Mouse (Mus musculus) cerebellum, adult 11 months (tissue): ENCODE results near the gene Ppp1r15b.

Source experiments
- DNase-seq: peaks from one replicate; pipeline ENCODE4 v3.0.0; 2022

The Ppp1r15b gene

GRCm38 (mm10) chr1:133124137-133124536 lies 6.8 kb upstream of the Ppp1r15b start:
- DNase-seq = no peak

- DNase-seq = no peak
Observed at GRCm38 (mm10) chr1:133125640-133126364, 5.1 kb upstream of the Ppp1r15b start.

- no peak for DNase-seq
Observed at GRCm38 (mm10) chr1:133126365-133126740, 4.6 kb upstream of the Ppp1r15b start.

- no peak for DNase-seq
Observed at GRCm38 (mm10) chr1:133127328-133127727, 3.6 kb upstream of the Ppp1r15b start.

- DNase-seq = no peak
Observed at GRCm38 (mm10) chr1:133129471-133130221, 1.3 kb upstream of the Ppp1r15b start.

- DNase-seq = no peak
Observed at GRCm38 (mm10) chr1:133131561-133131905, 590 bp downstream of the Ppp1r15b start.

- no peak for DNase-seq
Observed at GRCm38 (mm10) chr1:133131936-133132335, 993 bp downstream of the Ppp1r15b start.

GRCm38 (mm10) chr1:133132388-133133326 lies 1.7 kb downstream of the Ppp1r15b start:
- DNase-seq = no peak

- no peak for DNase-seq
Observed at GRCm38 (mm10) chr1:133133425-133133824, 2.5 kb downstream of the Ppp1r15b start.

- no peak for DNase-seq
Observed at GRCm38 (mm10) chr1:133134071-133134470, 3.1 kb downstream of the Ppp1r15b start.

- no peak for DNase-seq
Observed at GRCm38 (mm10) chr1:133134881-133135280, 3.9 kb downstream of the Ppp1r15b start.

- no peak for DNase-seq
Observed at GRCm38 (mm10) chr1:133135808-133136207, 4.9 kb downstream of the Ppp1r15b start.

- DNase-seq = no peak
Observed at GRCm38 (mm10) chr1:133138401-133138800, 7.5 kb downstream of the Ppp1r15b start.

- DNase-seq = peak; percentile 32
Observed at GRCm38 (mm10) chr1:133146014-133147009, 15.4 kb downstream of the Ppp1r15b start.

- DNase-seq = no peak
Observed at GRCm38 (mm10) chr1:133147324-133147723, 16.4 kb downstream of the Ppp1r15b start.

- no peak for DNase-seq
Observed at GRCm38 (mm10) chr1:133148122-133148521, 17.2 kb downstream of the Ppp1r15b start.

GRCm38 (mm10) chr1:133150556-133150955 lies 19.6 kb downstream of the Ppp1r15b start:
- no peak for DNase-seq

GRCm38 (mm10) chr1:133152213-133152612 lies 21.3 kb downstream of the Ppp1r15b start:
- no peak for DNase-seq

GRCm38 (mm10) chr1:133155270-133155669 lies 24.3 kb downstream of the Ppp1r15b start:
- no peak for DNase-seq

- DNase-seq = no peak
Observed at GRCm38 (mm10) chr1:133159128-133159564, 28.2 kb downstream of the Ppp1r15b start.

GRCm38 (mm10) chr1:133161559-133161958 lies 30.6 kb downstream of the Ppp1r15b start:
- no peak for DNase-seq

GRCm38 (mm10) chr1:133162046-133162445 lies 31.1 kb downstream of the Ppp1r15b start:
- DNase-seq = no peak
